Mouse (Mus musculus) heart, postnatal 0 days (tissue): Measurements from ENCODE around the gene Gm10961. TPM values are rescaled to one million over a fixed set of nuclear protein-coding genes. Genes with fewer than 3 reads are reported as not detected.

Source experiments
- ATAC-seq: fragments of 200-750 bp; cut with Nextera tagmentation; 2 replicates; pipeline ENCODE4 v1.8.0; 2017; ENCODE audit warnings: low read depth, moderate number of reproducible peaks, moderate library complexity; ENCODE audit not compliant: insufficient read depth
- DNase-seq: peaks from one replicate; pipeline ENCODE4 v3.0.0-alpha.2; 2016; ENCODE audit warnings: low spot score
- H3K27ac ChIP-seq: fragments of 300-500 bp; sonication (generic); 2 replicates; pipeline ENCODE4 v1.5.1; 2014; ENCODE audit warnings: low read depth, mild to moderate bottlenecking
- H3K27me3 ChIP-seq: fragments of 300-500 bp; sonication (generic); 2 replicates; pipeline ENCODE4 v1.6.1; 2014; ENCODE audit warnings: low read length, mixed read lengths; ENCODE audit not compliant: control insufficient read depth, insufficient read depth
- H3K36me3 ChIP-seq: fragments of 300-500 bp; sonication (generic); replicated peaks from 2 replicates; pipeline ENCODE4 v1.6.1; 2014; ENCODE audit warnings: low read length, mixed read lengths; ENCODE audit not compliant: control insufficient read depth, insufficient read depth
- H3K4me1 ChIP-seq: fragments of 300-500 bp; sonication (generic); 2 replicates; pipeline ENCODE4 v1.6.1; 2014; ENCODE audit warnings: antibody characterized with exemption; ENCODE audit not compliant: control insufficient read depth, insufficient read depth
- H3K4me2 ChIP-seq: fragments of 300-500 bp; sonication (generic); 2 replicates; pipeline ENCODE4 v1.6.1; 2014; ENCODE audit warnings: low read depth, mild to moderate bottlenecking, low read length, moderate library complexity
- H3K4me3 ChIP-seq: fragments of 300-500 bp; sonication (generic); 2 replicates; pipeline ENCODE4 v1.5.1; 2014; ENCODE audit warnings: low read depth, low read length
- H3K9ac ChIP-seq: fragments of 300-500 bp; sonication (generic); replicated peaks from 2 replicates; pipeline ENCODE4 v1.6.1; 2014; ENCODE audit warnings: low read depth, low read length, mixed read lengths
- H3K9me3 ChIP-seq: fragments of 300-500 bp; sonication (generic); replicated peaks from 2 replicates; pipeline ENCODE4 v1.6.1; 2016; ENCODE audit warnings: low read length; ENCODE audit not compliant: control insufficient read depth
- CTCF ChIP-seq: IDR thresholded peaks from 2 replicates; pipeline ENCODE4 v1.5.1; 2016; ENCODE audit warnings: antibody characterized with exemption, control low read depth, low read depth
- EP300 ChIP-seq: IDR thresholded peaks from 2 replicates; pipeline ENCODE4 v1.6.1; 2016; ENCODE audit warnings: antibody characterized with exemption, low read depth
- WGBS: fragments of 180-500 bp; shearing (Covaris S2); extraction: QIAGEN DNeasy Blood & Tissue Kit; methylation state at CpG from one replicate; pipeline ENCODE4 v1.1.7; 2014; 5-methylcytosine and 5-hydroxymethylcytosine counted together
- polyA plus RNA-seq: library from polyadenylated mRNA; unstranded; fragments of >200 nt; fragmentation: Nextera tagmentation; extraction: Ambion mirVana; gene quantifications from 2 replicates; pipeline ENCODE4 v1.2.1, GENCODE M21; 2015
- total RNA-seq: library from RNA; depleted of rRNA; stranded (reverse); fragments of >200 nt; gene quantifications from 2 replicates; pipeline ENCODE4 v1.2.3, GENCODE M21; 2014; ENCODE audit warnings: low replicate concordance; rRNA removed

Gene Gm10961
- total and polyA plus RNA-seq, 2 experiments from 2014 or later = not detected

DNA sequence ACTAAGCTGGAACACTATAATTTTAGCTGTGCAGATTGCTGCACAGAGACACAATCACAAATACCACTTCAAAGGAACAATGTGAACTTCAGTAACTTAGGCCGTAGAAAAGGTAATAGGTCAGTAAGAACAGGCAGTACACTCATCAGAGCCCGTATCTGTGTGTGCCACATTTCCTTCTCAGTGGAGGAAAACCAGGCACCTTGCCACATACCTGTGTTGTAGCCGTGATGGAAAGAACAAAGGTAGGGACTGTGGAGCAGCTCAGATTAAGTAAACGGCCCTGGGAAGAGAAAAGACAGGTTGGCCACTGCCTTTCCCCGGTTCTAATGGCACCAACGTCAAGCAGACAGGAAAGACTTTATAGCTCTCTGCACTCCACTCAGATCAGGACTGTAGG is 36.3 kb downstream of the Gm10961 start:
- H3K4me3 ChIP-seq = no peak overlapping the region
- no peak for TF ChIP-seq CTCF
- no peak for TF ChIP-seq EP300
- no peaks in the 10 kb centered on the region for H3K27me3 ChIP-seq
- H3K27ac ChIP-seq = no peak overlapping the region
- no peak overlapping the region for H3K4me2 ChIP-seq
- ATAC-seq (no peak), DNase-seq (no peak)
- no peaks in the 10 kb centered on the region for H3K4me1 ChIP-seq
- peaks cover 95% of the 10 kb centered on the region for H3K36me3 ChIP-seq
- H3K9ac ChIP-seq = no peak overlapping the region
- WGBS = 73% methylated on average over 6 of the region's 6 CpGs
- no peaks in the 10 kb centered on the region for H3K9me3 ChIP-seq

DNA sequence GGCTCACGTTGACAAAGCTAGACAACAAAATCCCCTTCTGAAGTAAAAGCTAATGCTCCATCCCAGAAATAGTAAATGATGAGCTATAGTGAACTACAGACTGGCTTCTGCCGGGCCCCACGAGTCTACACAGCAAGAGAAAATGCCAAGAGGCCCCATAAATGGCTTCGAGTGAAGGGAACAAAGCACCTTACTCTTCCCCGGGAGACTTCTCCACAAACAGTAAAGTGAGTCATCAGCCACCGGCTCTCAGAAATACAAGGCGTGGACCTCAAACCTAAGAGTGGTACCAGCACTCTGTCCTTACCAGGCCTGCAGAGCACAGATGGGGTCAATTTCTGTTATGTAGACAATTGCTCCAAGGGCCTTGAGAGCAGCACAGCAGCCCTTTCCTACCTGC is 37.7 kb downstream of the Gm10961 start:
- no peak overlapping the region for H3K27ac ChIP-seq
- no peak overlapping the region for H3K9ac ChIP-seq
- H3K4me1 ChIP-seq = no peaks in the 10 kb centered on the region
- WGBS = 82% methylated on average over 7 of the region's 7 CpGs
- H3K27me3 ChIP-seq = no peaks in the 10 kb centered on the region
- TF ChIP-seq CTCF = no peak
- no peak for TF ChIP-seq EP300
- H3K36me3 ChIP-seq = peaks cover 90% of the 10 kb centered on the region
- no peak for DNase-seq
- H3K4me3 ChIP-seq = no peak overlapping the region
- no peaks in the 10 kb centered on the region for H3K9me3 ChIP-seq
- no peak overlapping the region for H3K4me2 ChIP-seq
- no peak for ATAC-seq

GRCm38 (mm10) chr3:107670500-107670899 is 39.4 kb downstream of the Gm10961 start:
- 84% methylated on average over 4 of the region's 4 CpGs for WGBS
- Histone ChIP-seq H3K27ac (no peak overlapping the region), H3K4me2 (no peak overlapping the region), H3K9ac (no peak overlapping the region), H3K4me3 (no peak overlapping the region), H3K36me3 (peaks cover 91% of the 10 kb centered on the region), H3K9me3 (no peaks in the 10 kb centered on the region), H3K4me1 (no peaks in the 10 kb centered on the region), H3K27me3 (no peaks in the 10 kb centered on the region)
- ATAC-seq (no peak), DNase-seq (no peak)
- TF ChIP-seq EP300 = no peak
- TF ChIP-seq CTCF = no peak

DNA sequence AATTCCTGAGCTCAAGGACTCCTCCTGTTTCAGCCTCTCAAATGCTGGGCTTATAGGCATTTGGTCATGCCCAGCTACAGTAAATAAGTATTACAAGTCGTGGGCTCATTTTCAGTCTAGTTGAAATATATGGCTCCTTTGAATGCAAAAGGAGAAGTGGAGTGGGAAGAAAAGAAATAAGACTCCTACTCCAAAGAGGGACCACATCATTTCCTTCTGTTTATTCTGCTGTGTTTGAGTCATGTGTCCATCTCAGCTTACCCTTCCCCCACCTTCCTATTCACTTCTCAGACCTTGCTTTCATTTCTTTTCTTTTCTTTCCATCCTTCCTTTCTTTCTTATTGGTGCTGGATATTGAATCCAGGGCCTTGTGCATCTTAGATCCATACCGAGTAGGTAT is 40.4 kb downstream of the Gm10961 start:
- TF ChIP-seq CTCF = no peak
- no peak for TF ChIP-seq EP300
- Histone ChIP-seq H3K4me3 (no peak overlapping the region), H3K4me2 (no peak overlapping the region), H3K27me3 (no peaks in the 10 kb centered on the region), H3K36me3 (peaks cover 84% of the 10 kb centered on the region), H3K9me3 (no peaks in the 10 kb centered on the region), H3K27ac (no peak overlapping the region), H3K4me1 (no peaks in the 10 kb centered on the region), H3K9ac (no peak overlapping the region)
- ATAC-seq (no peak), DNase-seq (no peak)
- WGBS = 81% methylated on average over 2 of the region's 2 CpGs

DNA sequence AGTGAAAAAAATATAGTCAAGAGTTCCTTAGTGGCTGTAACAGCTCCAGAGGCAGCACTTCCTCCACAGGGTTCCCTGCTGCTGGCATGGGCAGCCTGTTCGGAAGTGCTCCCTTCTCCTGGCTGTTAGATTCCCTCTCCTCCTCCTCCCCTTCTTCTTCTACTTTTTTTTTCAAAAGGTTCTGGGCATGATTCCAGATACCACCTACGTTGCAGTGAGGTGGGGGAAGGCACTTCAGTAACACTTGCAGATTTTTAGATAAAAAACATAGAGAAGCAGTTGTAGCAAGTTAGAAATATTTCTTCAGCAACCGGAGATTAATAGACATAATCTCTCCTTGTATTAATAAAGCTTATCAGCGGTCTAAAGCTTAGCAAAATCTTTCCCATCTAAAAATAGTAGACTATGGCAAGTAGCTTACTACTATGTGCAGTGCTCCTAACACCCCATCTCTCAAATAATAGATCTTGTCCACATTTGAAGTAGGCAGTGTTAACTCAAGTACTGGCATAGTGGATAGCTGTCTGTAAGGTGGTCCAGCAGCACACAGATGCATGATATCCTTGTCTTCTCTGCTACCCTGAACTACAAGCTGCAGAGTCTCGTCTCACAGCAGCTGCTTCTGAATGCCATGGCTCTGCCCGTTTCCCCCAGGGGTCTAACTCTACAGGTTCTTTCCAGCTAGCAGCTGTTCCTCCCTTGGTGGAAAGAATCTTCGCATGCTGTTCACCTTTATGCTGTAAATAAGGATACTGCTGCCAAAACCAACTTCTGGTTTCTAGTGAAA is 49.9 kb downstream of the Gm10961 start:
- Histone ChIP-seq H3K27me3 (no peaks in the 10 kb centered on the region), H3K36me3 (0 out of 2 replicates have a peak, but pooled peaks cover 2% of the 10 kb centered on the region), H3K27ac (peak overlapping the region; percentile 67), H3K9me3 (no peaks in the 10 kb centered on the region), H3K4me2 (peak overlapping the region; percentile 39), H3K9ac (0 out of 2 replicates have a peak overlapping the region, but pooled peaks have one; percentile 9), H3K4me1 (peaks cover 36% of the 10 kb centered on the region), H3K4me3 (no peak overlapping the region)
- WGBS = 14% methylated on average over 7 of the region's 7 CpGs
- DNase-seq (peak; percentile 56), ATAC-seq (peak; percentile 69)
- no peak for TF ChIP-seq CTCF
- no peak for TF ChIP-seq EP300

Other genes with a start within 250 kb of the Gm10961 start
- 0.04 and 0.15 TPM in 2 replicates for gene Kcnc4, start 171.8 kb upstream of the Gm10961 start, total RNA-seq
- 0.10 and 0.20 TPM in 2 replicates for gene Kcnc4, start 171.8 kb upstream of the Gm10961 start, polyA plus RNA-seq
- gene Slc6a17, start 113.3 kb upstream of the Gm10961 start, total RNA-seq = 9.7 and 22.3 TPM in 2 replicates
- 2.4 and 3.1 TPM in 2 replicates for gene Slc6a17, start 113.3 kb upstream of the Gm10961 start, polyA plus RNA-seq
- gene Ubl4b, start 76.2 kb upstream of the Gm10961 start, total RNA-seq = not detected in 2 replicates
- not detected in 2 replicates for gene Ubl4b, start 76.2 kb upstream of the Gm10961 start, polyA plus RNA-seq
- gene Alx3, start 36.3 kb upstream of the Gm10961 start, total RNA-seq = not detected in 2 replicates
- not detected in 2 replicates for gene Alx3, start 36.3 kb upstream of the Gm10961 start, polyA plus RNA-seq
- gene Strip1, start 372 bp downstream of the Gm10961 start, total RNA-seq = 35.7 and 49.2 TPM in 2 replicates
- gene Strip1, start 372 bp downstream of the Gm10961 start, polyA plus RNA-seq = 23.5 and 24.0 TPM in 2 replicates
- 19.2 and 32.0 TPM in 2 replicates for gene Ahcyl1, start 65.2 kb downstream of the Gm10961 start, total RNA-seq
- 39.4 and 43.3 TPM in 2 replicates for gene Ahcyl1, start 65.2 kb downstream of the Gm10961 start, polyA plus RNA-seq
- gene Csf1, start 129.1 kb downstream of the Gm10961 start, total RNA-seq = 18.2 and 23.6 TPM in 2 replicates
- gene Csf1, start 129.1 kb downstream of the Gm10961 start, polyA plus RNA-seq = 7.7 and 8.1 TPM in 2 replicates
- not detected in 2 replicates for gene Eps8l3, start 245.9 kb downstream of the Gm10961 start, total RNA-seq
- not detected in 2 replicates for gene Eps8l3, start 245.9 kb downstream of the Gm10961 start, polyA plus RNA-seq